Mouse (Mus musculus) heart, postnatal 0 days (tissue): ENCODE results near the gene Cd8a.

Source experiments
- CTCF ChIP-seq: IDR thresholded peaks from 2 replicates; pipeline ENCODE4 v1.5.1; 2016; ENCODE audit warnings: antibody characterized with exemption, control low read depth, low read depth
- EP300 ChIP-seq: IDR thresholded peaks from 2 replicates; pipeline ENCODE4 v1.6.1; 2016; ENCODE audit warnings: antibody characterized with exemption, low read depth

GRCm38 (mm10) chr6:71390496-71390895 is 17.3 kb downstream of the Cd8a start:
- TF ChIP-seq EP300 (no peak), CTCF (no peak)
